Mouse (Mus musculus): ENCODE measurements around the gene Mbnl2.

GRCm38 (mm10) chr14:120298439-120298838 lies 23.0 kb downstream of the Mbnl2 start:
- no peak for TF ChIP-seq NRF1 (IDR thresholded peaks at IDR 0.05; ENCODE audit: insufficient read depth, low read depth, low read length, poor library complexity, severe bottlenecking)
- no peak for TF ChIP-seq CHD2 (IDR thresholded peaks at IDR 0.05; ENCODE audit: low read length)
- TF ChIP-seq CTCF (IDR thresholded peaks at IDR 0.05 in 2 of 3, conservative IDR thresholded peaks at IDR 0.05 in 1 of 3; ENCODE audit: control insufficient read depth in 1 of 3, insufficient read depth in 1 of 3, low read depth in 2 of 3, low read length in 3 of 3, poor library complexity in 1 of 3, severe bottlenecking in 1 of 3), result no peak
- TF ChIP-seq KAT2A (conservative IDR thresholded peaks at IDR 0.05; ENCODE audit: low read depth, low read length), result no peak
- no peak for TF ChIP-seq GABPA (IDR thresholded peaks at IDR 0.05; ENCODE audit: low read depth, low read length)
- no peak for TF ChIP-seq NELFE (IDR thresholded peaks at IDR 0.05; ENCODE audit: low read depth, low read length)
- no peak for TF ChIP-seq ZC3H11A (IDR thresholded peaks at IDR 0.05; ENCODE audit: low read depth, low read length)
- TF ChIP-seq POLR2A (IDR thresholded peaks at IDR 0.05; ENCODE audit: control insufficient read depth in 1 of 2, insufficient read depth in 1 of 2, low read depth in 1 of 2, low read length in 2 of 2, poor library complexity in 1 of 2), result no peak
- no peak for TF ChIP-seq POLR2AphosphoS5 (IDR thresholded peaks at IDR 0.05; ENCODE audit: borderline replicate concordance, low read depth, low read length)

Measured in MEL (cell line).